Mouse (Mus musculus): ENCODE measurements around the gene Rabepk. TPM values are rescaled to one million over a fixed set of nuclear protein-coding genes. Genes with fewer than 3 reads are reported as not detected.
"Not testable (repeated sequence)": the region's sequence is repeated elsewhere in the genome, so short reads cannot be mapped to it uniquely, and the experiment has no call there.

Rabepk gene
- polyA plus RNA-seq, 1 experiment from 2014 or later, result 43.5 TPM

GRCm38 (mm10) chr2:34801516-34802482 is 2.1 kb upstream of the Rabepk start:
- peak overlapping the region; percentile 84 for H3K27ac ChIP-seq (ENCODE audit: low read depth, low read length)
- peak overlapping the region; percentile 77 for H3K4me3 ChIP-seq (ENCODE audit: low read depth, low read length)
- no peaks in the 10 kb centered on the region for H3K27me3 ChIP-seq (replicated peaks; ENCODE audit: control insufficient read depth, insufficient read depth, low read length)
- WGBS, result 5% methylated on average over 39 of the region's 39 CpGs
- peak; percentile 89 for ATAC-seq (replicated peaks; ENCODE audit: low FRiP score)
- peaks cover 34% of the 10 kb centered on the region for H3K4me1 ChIP-seq (replicated peaks; ENCODE audit: control insufficient read depth, insufficient read depth, low read length)
- H3K4me2 ChIP-seq, result peak overlapping the region; percentile 43
- peak overlapping the region; percentile 80 for H3K9ac ChIP-seq (ENCODE audit: low read depth, low read length)
- peak; percentile 92 for DNase-seq (ENCODE audit: low spot score)
- peaks cover 5% of the 10 kb centered on the region for H3K36me3 ChIP-seq (ENCODE audit: control insufficient read depth, insufficient read depth, low read length)
- H3K9me3 ChIP-seq (ENCODE audit: control insufficient read depth, low read length), result no peaks in the 10 kb centered on the region

DNA sequence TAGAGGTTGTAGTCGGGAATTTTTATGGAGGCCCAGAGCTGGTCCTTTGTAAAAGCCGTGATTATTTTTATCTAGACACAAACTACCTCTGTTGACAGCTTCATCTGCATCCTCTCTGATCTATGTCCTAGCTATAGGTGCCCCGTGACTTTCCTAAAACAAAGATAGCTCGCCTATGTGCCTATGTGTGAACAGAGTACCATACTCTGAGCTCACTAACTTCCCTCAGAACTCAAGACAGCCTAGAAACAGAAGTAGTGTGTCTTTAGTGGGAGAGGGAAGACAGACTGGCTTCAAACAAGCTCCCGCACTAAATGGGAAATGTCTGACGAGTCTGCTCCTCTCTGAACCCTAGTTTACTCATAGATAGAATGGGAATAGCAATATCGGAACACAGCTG is 659 bp upstream of the Rabepk start:
- Histone ChIP-seq H3K4me1 (replicated peaks; ENCODE audit: control insufficient read depth, insufficient read depth, low read length) (peaks cover 28% of the 10 kb centered on the region), H3K4me2 (peak overlapping the region; percentile 82), H3K4me3 (ENCODE audit: low read depth, low read length) (peak overlapping the region; percentile 81), H3K9ac (ENCODE audit: low read depth, low read length) (peak overlapping the region; percentile 86), H3K27ac (ENCODE audit: low read depth, low read length) (peak overlapping the region; percentile 85), H3K9me3 (ENCODE audit: control insufficient read depth, low read length) (no peaks in the 10 kb centered on the region), H3K36me3 (ENCODE audit: control insufficient read depth, insufficient read depth, low read length) (peaks cover 4% of the 10 kb centered on the region), H3K27me3 (replicated peaks; ENCODE audit: control insufficient read depth, insufficient read depth, low read length) (no peaks in the 10 kb centered on the region)
- no peak for DNase-seq (ENCODE audit: low spot score)
- no peak for ATAC-seq (replicated peaks; ENCODE audit: low FRiP score)
- 55% methylated on average over 7 of the region's 7 CpGs for WGBS

DNA sequence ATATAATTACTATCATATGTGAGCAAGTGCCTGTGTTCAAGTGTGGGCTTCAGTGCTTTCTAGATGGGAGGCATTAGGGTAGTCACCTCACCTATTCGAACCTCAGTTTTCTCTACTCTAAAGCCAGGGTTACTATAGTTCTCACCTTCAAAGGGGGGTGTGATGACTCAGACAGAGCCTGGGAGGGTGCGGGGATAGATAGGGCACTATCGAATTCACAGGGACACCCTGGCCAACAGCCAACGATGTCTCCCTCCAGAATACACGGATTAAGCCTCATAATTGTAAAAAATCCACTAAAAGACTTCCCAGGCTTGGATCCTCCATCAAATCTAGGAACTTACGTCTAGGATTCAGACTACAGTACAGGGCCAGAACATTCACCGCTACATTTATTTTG is 4.3 kb downstream of the Rabepk start:
- DNase-seq (ENCODE audit: low spot score) (no peak), ATAC-seq (replicated peaks; ENCODE audit: low FRiP score) (no peak)
- H3K4me1 ChIP-seq (replicated peaks; ENCODE audit: control insufficient read depth, insufficient read depth, low read length), result peaks cover 11% of the 10 kb centered on the region
- peaks cover 19% of the 10 kb centered on the region for H3K36me3 ChIP-seq (ENCODE audit: control insufficient read depth, insufficient read depth, low read length)
- H3K27me3 ChIP-seq (replicated peaks; ENCODE audit: control insufficient read depth, insufficient read depth, low read length), result no peaks in the 10 kb centered on the region
- WGBS, result 91% methylated on average over 7 of the region's 7 CpGs
- no peak overlapping the region for H3K4me2 ChIP-seq
- no peak overlapping the region for H3K9ac ChIP-seq (ENCODE audit: low read depth, low read length)
- no peak overlapping the region for H3K4me3 ChIP-seq (ENCODE audit: low read depth, low read length)
- H3K9me3 ChIP-seq (ENCODE audit: control insufficient read depth, low read length), result peaks cover 2% of the 10 kb centered on the region; the same call in 1 of the 2 replicates
- H3K27ac ChIP-seq (ENCODE audit: low read depth, low read length), result no peak overlapping the region

GRCm38 (mm10) chr2:34794511-34794910 is 5.2 kb downstream of the Rabepk start:
- 92% methylated on average over 2 of the region's 2 CpGs for WGBS
- no peak for ATAC-seq (replicated peaks; ENCODE audit: low FRiP score)
- Histone ChIP-seq H3K4me1 (replicated peaks; ENCODE audit: control insufficient read depth, insufficient read depth, low read length) (peaks cover 9% of the 10 kb centered on the region), H3K27ac (ENCODE audit: low read depth, low read length) (no peak overlapping the region), H3K36me3 (ENCODE audit: control insufficient read depth, insufficient read depth, low read length) (peaks cover 24% of the 10 kb centered on the region), H3K4me2 (no peak overlapping the region), H3K9ac (ENCODE audit: low read depth, low read length) (no peak overlapping the region), H3K4me3 (ENCODE audit: low read depth, low read length) (no peak overlapping the region), H3K9me3 (ENCODE audit: control insufficient read depth, low read length) (peaks cover 2% of the 10 kb centered on the region; the same call in 1 of the 2 replicates), H3K27me3 (replicated peaks; ENCODE audit: control insufficient read depth, insufficient read depth, low read length) (no peaks in the 10 kb centered on the region)
- no peak for DNase-seq (ENCODE audit: low spot score)

GRCm38 (mm10) chr2:34792543-34792942 is 7.2 kb downstream of the Rabepk start:
- H3K9ac ChIP-seq (ENCODE audit: low read depth, low read length); H3K27ac ChIP-seq (ENCODE audit: low read depth, low read length); H3K4me2 ChIP-seq; DNase-seq (ENCODE audit: low spot score); ATAC-seq (replicated peaks; ENCODE audit: low FRiP score); H3K27me3 ChIP-seq (replicated peaks; ENCODE audit: control insufficient read depth, insufficient read depth, low read length); H3K4me3 ChIP-seq (ENCODE audit: low read depth, low read length); H3K4me1 ChIP-seq (replicated peaks; ENCODE audit: control insufficient read depth, insufficient read depth, low read length); H3K9me3 ChIP-seq (ENCODE audit: control insufficient read depth, low read length): not testable (repeated sequence)
- peaks cover 26% of the 10 kb centered on the region for H3K36me3 ChIP-seq (ENCODE audit: control insufficient read depth, insufficient read depth, low read length)
- WGBS, result 91% methylated on average over 2 of the region's 2 CpGs

DNA sequence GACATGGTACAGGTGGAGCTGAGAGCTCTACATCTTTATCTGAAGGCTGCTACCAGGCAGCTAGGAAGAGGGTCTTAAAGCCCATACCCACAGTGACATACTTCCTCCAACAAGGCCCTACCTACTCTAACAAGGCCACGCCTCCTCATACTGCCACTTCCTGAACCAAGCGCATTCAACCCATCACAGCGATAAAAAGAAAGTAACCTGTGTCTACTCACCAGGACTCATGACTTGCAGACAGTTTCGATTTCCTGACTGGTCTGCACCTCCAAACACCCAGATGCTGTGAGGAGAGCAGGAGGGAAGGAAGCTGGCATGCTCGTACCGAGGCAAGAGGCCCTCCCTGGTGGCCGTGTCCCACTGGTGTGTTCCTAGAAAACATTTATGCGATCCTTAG is 9.4 kb downstream of the Rabepk start:
- ATAC-seq (replicated peaks; ENCODE audit: low FRiP score) (no peak), DNase-seq (ENCODE audit: low spot score) (no peak)
- H3K9ac ChIP-seq (ENCODE audit: low read depth, low read length), result 0 out of 2 replicates have a peak overlapping the region, but pooled peaks have one; percentile 8
- no peak overlapping the region for H3K4me2 ChIP-seq
- peaks cover 30% of the 10 kb centered on the region for H3K36me3 ChIP-seq (ENCODE audit: control insufficient read depth, insufficient read depth, low read length)
- H3K27me3 ChIP-seq (replicated peaks; ENCODE audit: control insufficient read depth, insufficient read depth, low read length), result no peaks in the 10 kb centered on the region
- no peaks in the 10 kb centered on the region for H3K4me1 ChIP-seq (replicated peaks; ENCODE audit: control insufficient read depth, insufficient read depth, low read length)
- peaks cover 2% of the 10 kb centered on the region; the same call in 1 of the 2 replicates for H3K9me3 ChIP-seq (ENCODE audit: control insufficient read depth, low read length)
- WGBS, result 85% methylated on average over 8 of the region's 8 CpGs
- no peak overlapping the region for H3K27ac ChIP-seq (ENCODE audit: low read depth, low read length)
- no peak overlapping the region for H3K4me3 ChIP-seq (ENCODE audit: low read depth, low read length)

- H3K9me3 ChIP-seq (ENCODE audit: control insufficient read depth, low read length), result no peaks in the 10 kb centered on the region
- H3K4me1 ChIP-seq (replicated peaks; ENCODE audit: control insufficient read depth, insufficient read depth, low read length), result peaks cover 8% of the 10 kb centered on the region
- peak overlapping the region; percentile 90 for H3K27ac ChIP-seq (ENCODE audit: low read depth, low read length)
- no peaks in the 10 kb centered on the region for H3K27me3 ChIP-seq (replicated peaks; ENCODE audit: control insufficient read depth, insufficient read depth, low read length)
- no peak overlapping the region for H3K4me2 ChIP-seq
- H3K36me3 ChIP-seq (ENCODE audit: control insufficient read depth, insufficient read depth, low read length), result peaks cover 33% of the 10 kb centered on the region
- 70% methylated on average over 2 of the region's 2 CpGs for WGBS
- no peak for DNase-seq (ENCODE audit: low spot score)
- no peak overlapping the region for H3K4me3 ChIP-seq (ENCODE audit: low read depth, low read length)
- no peak for ATAC-seq (replicated peaks; ENCODE audit: low FRiP score)
- no peak overlapping the region for H3K9ac ChIP-seq (ENCODE audit: low read depth, low read length)
Measured at GRCm38 (mm10) chr2:34784085-34784484, 15.6 kb downstream of the Rabepk start.

DNA sequence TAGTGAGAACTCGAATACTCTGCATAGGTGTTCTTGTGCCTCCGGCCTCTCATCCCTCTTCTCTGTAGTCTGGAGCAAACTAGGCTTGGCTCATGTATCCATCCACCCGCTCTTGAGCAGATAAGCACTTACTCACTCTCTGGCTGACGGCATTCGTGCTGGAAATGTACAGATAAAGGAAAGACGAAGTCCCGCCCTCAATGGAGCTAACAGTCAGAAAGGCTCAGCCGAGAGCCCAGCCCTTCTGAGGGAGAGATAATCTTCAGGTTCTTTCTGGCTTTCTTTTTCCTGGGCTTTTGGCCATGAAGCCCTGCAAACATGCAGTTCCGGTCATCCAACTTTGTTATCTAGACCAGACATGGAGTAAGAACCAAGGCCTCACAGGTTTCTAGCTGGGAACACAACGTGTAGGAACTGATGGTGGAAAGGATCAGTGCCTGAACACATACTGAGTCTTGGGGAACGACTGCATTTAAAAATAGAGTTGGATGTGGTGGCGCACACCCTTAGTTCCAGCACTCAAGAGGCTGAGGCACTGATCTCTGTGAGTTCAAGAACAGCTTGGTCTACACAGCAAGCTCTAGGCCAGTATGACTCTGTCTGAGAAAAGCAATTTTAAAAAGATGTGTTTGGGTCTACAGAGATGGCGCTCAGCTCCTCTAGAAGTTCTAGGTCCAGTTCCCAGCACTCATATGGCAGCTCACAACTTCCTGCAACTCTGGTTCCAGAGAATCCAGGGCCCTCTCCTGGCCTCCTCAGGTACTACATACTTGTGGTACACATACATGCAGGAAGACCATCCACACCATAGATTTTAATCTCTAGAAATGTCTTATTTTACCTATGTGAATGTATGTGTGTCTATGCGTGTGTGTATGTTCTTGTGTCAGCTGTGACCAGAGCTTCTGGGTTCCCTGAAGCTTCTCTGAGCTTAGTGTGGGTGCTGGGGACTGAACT is 16.4 kb downstream of the Rabepk start:
- Histone ChIP-seq H3K27me3 (replicated peaks; ENCODE audit: control insufficient read depth, insufficient read depth, low read length) (no peaks in the 10 kb centered on the region), H3K36me3 (ENCODE audit: control insufficient read depth, insufficient read depth, low read length) (peaks cover 33% of the 10 kb centered on the region), H3K9me3 (ENCODE audit: control insufficient read depth, low read length) (no peaks in the 10 kb centered on the region), H3K4me2 (peak overlapping the region; percentile 42), H3K4me1 (replicated peaks; ENCODE audit: control insufficient read depth, insufficient read depth, low read length) (peaks cover 8% of the 10 kb centered on the region), H3K9ac (ENCODE audit: low read depth, low read length) (peak overlapping the region; percentile 25; the same call in 1 of the 2 replicates), H3K27ac (ENCODE audit: low read depth, low read length) (peak overlapping the region; percentile 90), H3K4me3 (ENCODE audit: low read depth, low read length) (no peak overlapping the region)
- DNase-seq (ENCODE audit: low spot score) (peak; percentile 49), ATAC-seq (replicated peaks; ENCODE audit: low FRiP score) (peak; percentile 96)
- WGBS, result 51% methylated on average over 14 of the region's 14 CpGs

Measured in liver, embryonic 11.5 days (tissue).